Mouse (Mus musculus) CH12.LX (cell line): ENCODE measurements at regions not wholly inside any gene's neighbourhood (a gene's known extent, or its start where the extent isn't known, plus 50 kb on each side); places are given as distances from the start of the nearest gene placed in this dataset.

ENCODE experiments used
- DNase-seq: peaks from one replicate; pipeline ENCODE4 v3.0.0-alpha.2; 2013; ENCODE audit errors: extremely low read depth
- H3K27ac ChIP-seq: 2 replicates; pipeline ENCODE4 v1.5.1; 2012; ENCODE audit warnings: low read depth, mild to moderate bottlenecking, control low read depth, moderate library complexity; ENCODE audit not compliant: insufficient read depth
- H3K27me3 ChIP-seq: replicated peaks from 2 replicates; pipeline ENCODE3; 2012; ENCODE audit warnings: inconsistent platforms
- H3K36me3 ChIP-seq, 2 experiments: replicated peaks in 1 of 2; 2 replicates each; pipeline versions ENCODE3 to v1.6.1; 2012; ENCODE audit warnings: inconsistent platforms in 1 of 2, low read length in 1 of 2, mild to moderate bottlenecking in 1 of 2, mixed read lengths in 1 of 2, moderate library complexity in 1 of 2; ENCODE audit not compliant: control insufficient read depth in 1 of 2, insufficient read depth in 1 of 2
- H3K4me1 ChIP-seq, 2 experiments: 2 replicates each; pipeline ENCODE4 v1.6.1; 2012; ENCODE audit warnings: inconsistent platforms in 1 of 2, moderate library complexity in 1 of 2; ENCODE audit not compliant: insufficient read depth in 2 of 2, control insufficient read depth in 1 of 2
- H3K4me2 ChIP-seq: 2 replicates; pipeline ENCODE4 v1.6.1; 2012; ENCODE audit warnings: low read depth, mild to moderate bottlenecking, control low read depth; ENCODE audit not compliant: poor library complexity, insufficient read depth, severe bottlenecking
- H3K4me3 ChIP-seq, 3 experiments: fragments of 150-350 bp in 1 of 3; sonication (generic) in 1 of 3; replicated peaks in 1 of 3; 2 replicates each; pipeline versions ENCODE3 to v1.5.1; 2011 to 2012; ENCODE audit warnings: low read depth in 2 of 3, low read length in 2 of 3, mild to moderate bottlenecking in 2 of 3, moderate library complexity in 2 of 3, control low read depth in 1 of 3, improper control_type of control experiment in 1 of 3, inconsistent platforms in 1 of 3, mixed read lengths in 1 of 3; ENCODE audit not compliant: poor library complexity in 1 of 3
- H3K79me2 ChIP-seq: replicated peaks from 2 replicates; pipeline ENCODE4 v1.6.1; 2012; ENCODE audit warnings: mild to moderate bottlenecking, moderate library complexity; ENCODE audit not compliant: control insufficient read depth, poor library complexity, insufficient read depth, severe bottlenecking; ENCODE audit errors: extremely low read depth
- H3K9ac ChIP-seq: 2 replicates; pipeline ENCODE4 v1.6.1; 2012; ENCODE audit warnings: low read depth, mild to moderate bottlenecking, control low read depth, moderate library complexity; ENCODE audit not compliant: insufficient read depth
- H3K9me3 ChIP-seq: replicated peaks from 2 replicates; pipeline ENCODE3; 2012; ENCODE audit warnings: low read length, inconsistent platforms, mixed read lengths
- CHD1 ChIP-seq: IDR thresholded peaks from 2 replicates; pipeline ENCODE4 v1.6.1; 2012; ENCODE audit warnings: low read depth, low read length, improper control_type of control experiment, inconsistent platforms
- CTCF ChIP-seq, 2 experiments: IDR thresholded peaks in 1 of 2; conservative IDR thresholded peaks in 1 of 2; 2 replicates each; pipeline ENCODE4 v1.5.1; 2011 to 2012; ENCODE audit warnings: low read depth in 2 of 2, low read length in 2 of 2, improper control_type of control experiment in 1 of 2, inconsistent platforms in 1 of 2, mild to moderate bottlenecking in 1 of 2, moderate library complexity in 1 of 2
- E2F4 ChIP-seq: IDR thresholded peaks from 2 replicates; pipeline ENCODE4 v1.6.1; 2011; ENCODE audit warnings: low read depth, low read length, improper control_type of control experiment; ENCODE audit not compliant: insufficient replicate concordance
- ELF1 ChIP-seq: IDR thresholded peaks from 2 replicates; pipeline ENCODE4 v1.6.1; 2014; ENCODE audit warnings: low read depth, mild to moderate bottlenecking, inconsistent platforms, low read length, improper control_type of control experiment
- EP300 ChIP-seq: IDR thresholded peaks from 2 replicates; pipeline ENCODE4 v1.6.1; 2011; ENCODE audit warnings: low read length, improper control_type of control experiment
- ETS1 ChIP-seq: conservative IDR thresholded peaks from 2 replicates; pipeline ENCODE4 v1.6.1; 2012; ENCODE audit warnings: low read depth, mild to moderate bottlenecking, inconsistent platforms, low read length, improper control_type of control experiment, moderate library complexity
- GABPA ChIP-seq: IDR thresholded peaks from 2 replicates; pipeline ENCODE4 v1.6.1; 2012; ENCODE audit warnings: low read depth, low read length, improper control_type of control experiment, inconsistent platforms; ENCODE audit not compliant: insufficient replicate concordance
- MAFK ChIP-seq: IDR thresholded peaks from 2 replicates; pipeline ENCODE4 v1.6.1; 2011; ENCODE audit warnings: low read length, improper control_type of control experiment; ENCODE audit not compliant: insufficient replicate concordance
- MAX ChIP-seq: IDR thresholded peaks from 2 replicates; pipeline ENCODE4 v1.6.1; 2011; ENCODE audit warnings: low read length, improper control_type of control experiment
- MAZ ChIP-seq: IDR thresholded peaks from 2 replicates; pipeline ENCODE4 v1.6.1; 2012; ENCODE audit warnings: low read depth, mild to moderate bottlenecking, inconsistent platforms, low read length, improper control_type of control experiment, moderate library complexity
- MEF2A ChIP-seq: IDR thresholded peaks from 2 replicates; pipeline ENCODE4 v1.6.1; 2014; ENCODE audit warnings: low read depth, mild to moderate bottlenecking, inconsistent platforms, low read length, improper control_type of control experiment, borderline replicate concordance
- MYC ChIP-seq: IDR thresholded peaks from 2 replicates; pipeline ENCODE4 v1.6.1; 2011; ENCODE audit warnings: low read depth, mild to moderate bottlenecking, improper control_type of control experiment, low read length
- POLR2A ChIP-seq: IDR thresholded peaks from 2 replicates; pipeline ENCODE4 v1.6.1; 2011; ENCODE audit warnings: low read depth, mild to moderate bottlenecking, improper control_type of control experiment, low read length
- RAD21 ChIP-seq: IDR thresholded peaks from 2 replicates; pipeline ENCODE4 v1.6.1; 2011; ENCODE audit warnings: low read depth, mild to moderate bottlenecking, low read length, improper control_type of control experiment, moderate library complexity
- RCOR1 ChIP-seq: conservative IDR thresholded peaks from 2 replicates; pipeline ENCODE4 v1.6.1; 2012; ENCODE audit warnings: low read depth, mild to moderate bottlenecking, inconsistent platforms, low read length, improper control_type of control experiment
- SMC3 ChIP-seq: IDR thresholded peaks from 2 replicates; pipeline ENCODE4 v1.6.1; 2011; ENCODE audit warnings: low read depth, low read length, improper control_type of control experiment
- TCF12 ChIP-seq: IDR thresholded peaks from 2 replicates; pipeline ENCODE4 v1.6.1; 2014; ENCODE audit warnings: low read depth, mild to moderate bottlenecking, inconsistent platforms, low read length, improper control_type of control experiment
- ZC3H11A ChIP-seq: IDR thresholded peaks from 2 replicates; pipeline ENCODE4 v1.6.1; 2012; ENCODE audit warnings: low read depth, mild to moderate bottlenecking, inconsistent platforms, low read length, improper control_type of control experiment
- ZMIZ1 ChIP-seq: IDR thresholded peaks from 2 replicates; pipeline ENCODE4 v1.6.1; 2012; ENCODE audit warnings: low read depth, mild to moderate bottlenecking, inconsistent platforms, low read length, improper control_type of control experiment
- dilution Hi-C: fragments of 300-500 bp; cut with MboI; formaldehyde crosslinking; loops from 2 replicates; pipeline ENCODE4 v1.14.3; 2020; ENCODE audit warnings: low sequenced_read_pairs; ENCODE audit not compliant: extremely low pct_unique_long_range_greater_than_20kb, extremely low pct_ligation_motif_present
- in situ Hi-C: fragments of 300-500 bp; cut with MboI; formaldehyde crosslinking; loops from 3 replicates; pipeline ENCODE4 v1.14.3; 2019; ENCODE audit warnings: low sequenced_read_pairs, low pct_ligation_motif_present, low pct_unique_long_range_greater_than_20kb, mixed read lengths

GRCm38 (mm10) chr7:133288236-133288635, 164.1 kb upstream of the Ctbp2 start (continued):
- no peak for TF ChIP-seq MYC
- TF ChIP-seq POLR2A: no peak
- no peak for TF ChIP-seq MAX
- no peak for TF ChIP-seq EP300
- TF ChIP-seq MAFK: no peak

GRCm38 (mm10) chr7:133286836-133287235, 162.7 kb upstream of the Ctbp2 start:
- TF ChIP-seq TCF12 (no peak), E2F4 (no peak), EP300 (no peak), CHD1 (no peak), ELF1 (no peak), ZMIZ1 (no peak), CTCF (conservative IDR thresholded peaks at IDR 0.05 in 1 of 2, IDR thresholded peaks at IDR 0.05 in 1 of 2; ENCODE audit: low read depth in 2 of 2, low read length in 2 of 2) (no peak), MAZ (no peak), ZC3H11A (no peak), RAD21 (no peak), ETS1 (no peak), MAX (no peak), RCOR1 (no peak), SMC3 (no peak)
- dilution Hi-C loops (no loop called here), in situ Hi-C loops (no loop called here)
- Histone ChIP-seq H3K79me2 (no peaks in the 10 kb centered on the region), H3K27me3 (peaks cover 66% of the 10 kb centered on the region), H3K36me3 (no peaks in the 10 kb centered on the region), H3K9ac (no peak overlapping the region), H3K4me1 (no peaks in the 10 kb centered on the region), H3K9me3 (no peaks in the 10 kb centered on the region), H3K4me2 (no peak overlapping the region), H3K4me3 (no peak overlapping the region), H3K27ac (no peak overlapping the region)
- no peak for DNase-seq

- H3K36me3 ChIP-seq: no peaks in the 10 kb centered on the region
- H3K9me3 ChIP-seq: no peaks in the 10 kb centered on the region
- no peaks in the 10 kb centered on the region for H3K79me2 ChIP-seq
- no peak overlapping the region for H3K4me3 ChIP-seq
- dilution Hi-C loops (no loop called here), in situ Hi-C loops (no loop called here)
- H3K9ac ChIP-seq: no peak overlapping the region
- no peak overlapping the region for H3K4me2 ChIP-seq
- TF ChIP-seq GABPA: no peak
- TF ChIP-seq ZC3H11A: no peak
- no peak for TF ChIP-seq MEF2A
- TF ChIP-seq E2F4: no peak
- TF ChIP-seq, all 38 proteins: peak for 0
- DNase-seq: no peak
- no peaks in the 10 kb centered on the region for H3K4me1 ChIP-seq
- peaks cover 69% of the 10 kb centered on the region for H3K27me3 ChIP-seq
- no peak overlapping the region for H3K27ac ChIP-seq
These were observed 162.1 kb upstream of the Ctbp2 start for GRCm38 (mm10) chr7:133286216-133286615.
